Mouse (Mus musculus) intestine, postnatal 0 days (tissue): ENCODE data around the gene Smo. TPM values are rescaled to one million over a fixed set of nuclear protein-coding genes. Genes with fewer than 3 reads are reported as not detected.

Experiments
- ATAC-seq: fragments of 200-750 bp; cut with Nextera tagmentation; 2 replicates; pipeline ENCODE4 v1.8.0; 2017; ENCODE audit warnings: mild to moderate bottlenecking, moderate TSS enrichment, moderate library complexity
- H3K27ac ChIP-seq: fragments of 300-500 bp; sonication (generic); 2 replicates; pipeline ENCODE4 v1.5.1; 2014; ENCODE audit warnings: mild to moderate bottlenecking, low read depth, low read length, moderate library complexity
- H3K27me3 ChIP-seq: fragments of 300-500 bp; sonication (generic); replicated peaks from 2 replicates; pipeline ENCODE4 v1.6.1; 2014; ENCODE audit warnings: low read length, mixed read lengths; ENCODE audit not compliant: control insufficient read depth, insufficient read depth
- H3K36me3 ChIP-seq: fragments of 300-500 bp; sonication (generic); 2 replicates; pipeline ENCODE4 v1.6.1; 2014; ENCODE audit warnings: mild to moderate bottlenecking, moderate library complexity; ENCODE audit not compliant: control insufficient read depth, insufficient read depth
- H3K4me1 ChIP-seq: fragments of 300-500 bp; sonication (generic); replicated peaks from 2 replicates; pipeline ENCODE4 v1.6.1; 2014; ENCODE audit warnings: antibody characterized with exemption, low read length, mixed read lengths; ENCODE audit not compliant: control insufficient read depth, insufficient read depth
- H3K4me2 ChIP-seq: fragments of 300-500 bp; sonication (generic); replicated peaks from 2 replicates; pipeline ENCODE4 v1.6.1; 2014; ENCODE audit warnings: low read depth, mild to moderate bottlenecking, moderate library complexity
- H3K4me3 ChIP-seq: fragments of 300-500 bp; sonication (generic); 2 replicates; pipeline ENCODE4 v1.5.1; 2014; ENCODE audit warnings: low read depth, low read length
- H3K9ac ChIP-seq: fragments of 300-500 bp; sonication (generic); 2 replicates; pipeline ENCODE4 v1.6.1; 2014; ENCODE audit warnings: mild to moderate bottlenecking, low read depth, low read length
- H3K9me3 ChIP-seq: fragments of 300-500 bp; sonication (generic); 2 replicates; pipeline ENCODE4 v1.6.1; 2016; ENCODE audit warnings: mixed run types; ENCODE audit not compliant: control insufficient read depth
- CTCF ChIP-seq: sonication (generic); IDR thresholded peaks from 2 replicates; pipeline ENCODE4 v1.5.1; 2016; ENCODE audit warnings: low read depth, mild to moderate bottlenecking, control low read depth, antibody characterized with exemption, moderate library complexity
- WGBS: fragments of 180-500 bp; shearing (Covaris S2); extraction: QIAGEN DNeasy Blood & Tissue Kit; methylation state at CpG from one replicate; pipeline ENCODE4 v1.1.7; 2014; 5-methylcytosine and 5-hydroxymethylcytosine counted together
- polyA plus RNA-seq: library from polyadenylated mRNA; unstranded; fragments of >200 nt; fragmentation: Nextera tagmentation; extraction: Ambion mirVana; gene quantifications from 2 replicates; pipeline ENCODE4 v1.2.1, GENCODE M21; 2015

Smo gene
- polyA plus RNA-seq, 1 experiment from 2014 or later = 7.1 TPM

DNA sequence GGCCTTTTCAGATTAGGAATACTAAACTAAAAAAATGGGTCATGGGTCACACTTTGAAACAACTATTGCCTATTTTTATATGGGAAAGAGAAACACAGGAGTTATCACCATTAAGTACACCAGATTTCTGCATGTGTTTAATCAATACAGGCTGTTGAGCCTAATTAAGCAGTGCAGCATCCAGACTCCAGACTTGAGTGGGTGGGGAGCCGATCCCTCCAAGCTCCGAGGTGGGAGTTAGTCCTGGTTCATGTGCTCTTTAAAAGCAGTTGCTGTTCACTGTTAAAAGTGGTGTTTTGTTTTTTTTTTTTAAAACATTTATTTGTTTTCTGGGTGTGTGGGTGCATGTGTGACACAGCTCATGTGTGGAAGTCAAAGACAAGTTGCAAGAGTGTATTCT, 70.1 kb downstream of the Smo start:
- TF ChIP-seq CTCF = no peak
- no peak overlapping the region for H3K4me2 ChIP-seq
- 81% methylated on average over 2 of the region's 2 CpGs for WGBS
- 0 out of 2 replicates have a peak, but pooled peaks cover 2% of the 10 kb centered on the region for H3K4me1 ChIP-seq
- no peak overlapping the region for H3K9ac ChIP-seq
- ATAC-seq = no peak
- no peaks in the 10 kb centered on the region for H3K9me3 ChIP-seq
- H3K27me3 ChIP-seq = no peaks in the 10 kb centered on the region
- no peak overlapping the region for H3K27ac ChIP-seq
- no peaks in the 10 kb centered on the region for H3K36me3 ChIP-seq
- H3K4me3 ChIP-seq = no peak overlapping the region

Other genes with a start within 250 kb of the Smo start
- gene Kcp, start 227.6 kb upstream of the Smo start, polyA plus RNA-seq = 2.7 and 3.8 TPM in 2 replicates
- 4.2 and 4.3 TPM in 2 replicates for gene Irf5, start 208.9 kb upstream of the Smo start, polyA plus RNA-seq
- 28.1 and 28.5 TPM in 2 replicates for gene Tnpo3, start 125.6 kb upstream of the Smo start, polyA plus RNA-seq
- gene Tspan33, start 41.3 kb upstream of the Smo start, polyA plus RNA-seq = 0.84 and 1.0 TPM in 2 replicates
- gene Ahcyl2, start 32.5 kb downstream of the Smo start, polyA plus RNA-seq = 74.7 and 83.6 TPM in 2 replicates
- gene Strip2, start 181.5 kb downstream of the Smo start, polyA plus RNA-seq = 0.46 and 0.63 TPM in 2 replicates